Mouse (Mus musculus) heart, postnatal 0 days (tissue): Measurements from ENCODE around the gene Thada.

Experiments
- CTCF ChIP-seq: IDR thresholded peaks from 2 replicates; pipeline ENCODE4 v1.5.1; 2016; ENCODE audit warnings: antibody characterized with exemption, control low read depth, low read depth
- EP300 ChIP-seq: IDR thresholded peaks from 2 replicates; pipeline ENCODE4 v1.6.1; 2016; ENCODE audit warnings: antibody characterized with exemption, low read depth

DNA sequence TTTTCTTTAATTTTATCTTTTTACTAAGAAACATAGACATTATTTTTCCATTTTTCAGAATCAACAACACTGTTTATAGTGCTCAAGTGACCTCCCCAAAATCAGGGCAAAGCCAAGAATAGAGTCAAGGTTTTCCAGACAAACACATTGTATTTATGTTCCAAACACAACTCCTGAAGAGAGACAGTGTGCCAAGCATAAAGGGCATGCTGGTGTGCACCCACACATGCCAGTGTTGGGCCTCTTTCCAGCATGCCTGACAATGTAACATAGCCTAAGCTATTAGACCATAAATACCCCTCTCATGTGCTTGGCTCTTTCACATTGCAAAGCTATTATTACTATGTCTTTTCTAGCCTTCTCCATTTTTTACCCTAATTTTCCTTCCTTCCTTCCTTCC lies 205.8 kb downstream of the Thada start:
- TF ChIP-seq CTCF (no peak), EP300 (no peak)
